Mouse (Mus musculus) bone marrow macrophage, adult 2 months (primary cell): ENCODE data around the gene Fam32a.

ENCODE experiments used
- CTCF ChIP-seq: IDR thresholded peaks from 2 replicates; pipeline ENCODE4 v1.5.1; 2012; ENCODE audit warnings: low read depth, mild to moderate bottlenecking, low read length, moderate library complexity
- POLR2A ChIP-seq: IDR thresholded peaks from 2 replicates; pipeline ENCODE4 v1.6.1; 2012; ENCODE audit warnings: mild to moderate bottlenecking, low read depth, low read length, borderline replicate concordance

- no peak for TF ChIP-seq CTCF
- TF ChIP-seq POLR2A, result no peak
Measured at GRCm38 (mm10) chr8:72222656-72223055, 3.1 kb downstream of the Fam32a start.
